Mouse (Mus musculus) C2C12 (cell line): ENCODE data around the gene Cdk17. TPM values are rescaled to one million over a fixed set of nuclear protein-coding genes. Genes with fewer than 3 reads are reported as not detected.

ENCODE experiments used
- H3K27me3 ChIP-seq: one replicate; pipeline ENCODE4 v1.6.1; 2011; ENCODE audit not compliant: control insufficient read depth, insufficient read depth, insufficient read length
- H3K36me3 ChIP-seq: one replicate; pipeline ENCODE4 v1.6.1; 2011; ENCODE audit not compliant: control insufficient read depth, insufficient read depth
- H3K4me3 ChIP-seq: one replicate; pipeline ENCODE4 v1.5.1; 2011; ENCODE audit warnings: mild to moderate bottlenecking, control low read depth; ENCODE audit not compliant: poor library complexity, insufficient read depth, severe bottlenecking
- H3K79me2 ChIP-seq: one replicate; pipeline ENCODE4 v1.6.1; 2011; ENCODE audit not compliant: control insufficient read depth, insufficient read depth
- H3K79me3 ChIP-seq: one replicate; pipeline ENCODE4 v1.6.1; 2011; ENCODE audit warnings: low read depth, control low read depth
- H3ac ChIP-seq: one replicate; pipeline ENCODE3; 2011; ENCODE audit warnings: low read depth; ENCODE audit not compliant: control insufficient read depth, insufficient read length
- CEBPB ChIP-seq: IDR thresholded peaks from one replicate; pipeline ENCODE4 v1.6.1; 2011; ENCODE audit warnings: low read depth, mild to moderate bottlenecking, control low read depth, moderate library complexity
- CTCF ChIP-seq: IDR thresholded peaks from one replicate; pipeline ENCODE4 v1.5.1; 2011; ENCODE audit not compliant: control insufficient read depth, insufficient read depth, insufficient read length
- FOSL1 ChIP-seq: IDR thresholded peaks from one replicate; pipeline ENCODE4 v1.8.0; 2011; ENCODE audit warnings: mild to moderate bottlenecking, low read length; ENCODE audit not compliant: poor library complexity, insufficient read depth, severe bottlenecking
- MAX ChIP-seq: IDR thresholded peaks from one replicate; pipeline ENCODE4 v1.6.1; 2011; ENCODE audit warnings: mild to moderate bottlenecking, control low read depth
- MYOD1 ChIP-seq: IDR thresholded peaks from one replicate; pipeline ENCODE4 v1.6.1; 2011; ENCODE audit warnings: low read depth; ENCODE audit not compliant: control insufficient read depth, insufficient read length
- MYOG ChIP-seq: IDR thresholded peaks from one replicate; pipeline ENCODE4 v1.6.1; 2011; ENCODE audit not compliant: control insufficient read depth, insufficient read length; ENCODE audit errors: extremely low read depth
- USF1 ChIP-seq: IDR thresholded peaks from one replicate; pipeline ENCODE4 v1.6.1; 2011; ENCODE audit warnings: low read depth, mild to moderate bottlenecking, control low read depth, moderate library complexity
- polyA plus RNA-seq: library from polyadenylated mRNA; unstranded; fragments of >200 nt; fragmentation: generic; extraction: Trizol; gene quantifications from one replicate; pipeline ENCODE4 v1.2.1, GENCODE M21; 2012; ENCODE audit warnings: missing spikeins

Gene Cdk17
- polyA plus RNA-seq, 1 experiment, result 7.4 TPM

GRCm38 (mm10) chr10:93162972-93163660 is 2.4 kb downstream of the Cdk17 start:
- H3K4me3 ChIP-seq, result no peak overlapping the region
- peaks cover 73% of the 10 kb centered on the region for H3K79me2 ChIP-seq
- H3ac ChIP-seq, result peak overlapping the region; percentile 50
- peaks cover 68% of the 10 kb centered on the region for H3K79me3 ChIP-seq
- H3K27me3 ChIP-seq, result no peaks in the 10 kb centered on the region
- H3K36me3 ChIP-seq, result no peaks in the 10 kb centered on the region
- TF ChIP-seq FOSL1 (no peak), MYOG (no peak), USF1 (no peak), MAX (no peak)

- no peaks in the 10 kb centered on the region for H3K27me3 ChIP-seq
- peaks cover 76% of the 10 kb centered on the region for H3K79me3 ChIP-seq
- H3K79me2 ChIP-seq, result peaks cover 81% of the 10 kb centered on the region
- H3K36me3 ChIP-seq, result no peaks in the 10 kb centered on the region
- no peak for TF ChIP-seq MYOD1
- TF ChIP-seq MAX, result no peak
- TF ChIP-seq CEBPB, result no peak
- TF ChIP-seq USF1, result no peak
- TF ChIP-seq FOSL1, result no peak
- no peak for TF ChIP-seq MYOG
- no peak overlapping the region for H3K4me3 ChIP-seq
- H3ac ChIP-seq, result no peak overlapping the region
Measured at GRCm38 (mm10) chr10:93163711-93164488, 3.2 kb downstream of the Cdk17 start.

- no peak for TF ChIP-seq MYOG
- TF ChIP-seq MYOD1, result no peak
- no peak for TF ChIP-seq USF1
- no peak for TF ChIP-seq MAX
- TF ChIP-seq CEBPB, result no peak
- no peak for TF ChIP-seq FOSL1
- no peak for TF ChIP-seq CTCF
- H3K27me3 ChIP-seq, result no peaks in the 10 kb centered on the region
- H3ac ChIP-seq, result peak overlapping the region; percentile 34
- peaks cover 90% of the 10 kb centered on the region for H3K79me3 ChIP-seq
- peaks cover 99% of the 10 kb centered on the region for H3K79me2 ChIP-seq
- H3K4me3 ChIP-seq, result no peak overlapping the region
- H3K36me3 ChIP-seq, result no peaks in the 10 kb centered on the region
Measured at GRCm38 (mm10) chr10:93165416-93166381, 5.0 kb downstream of the Cdk17 start.

- H3K36me3 ChIP-seq, result no peaks in the 10 kb centered on the region
- no peak for TF ChIP-seq MYOG
- TF ChIP-seq CTCF, result no peak
- TF ChIP-seq FOSL1, result no peak
- TF ChIP-seq CEBPB, result no peak
- TF ChIP-seq MYOD1, result no peak
- TF ChIP-seq MAX, result no peak
- no peak for TF ChIP-seq USF1
- H3K79me3 ChIP-seq, result peaks cover 93% of the 10 kb centered on the region
- no peak overlapping the region for H3K4me3 ChIP-seq
- no peaks in the 10 kb centered on the region for H3K27me3 ChIP-seq
- no peak overlapping the region for H3ac ChIP-seq
- peaks cover 100% of the 10 kb centered on the region for H3K79me2 ChIP-seq
Measured at GRCm38 (mm10) chr10:93166382-93166769, 5.7 kb downstream of the Cdk17 start.

GRCm38 (mm10) chr10:93167311-93167710 is 6.6 kb downstream of the Cdk17 start:
- Histone ChIP-seq H3K79me3 (peaks cover 93% of the 10 kb centered on the region), H3K4me3 (no peak overlapping the region), H3ac (peak overlapping the region; percentile 39), H3K27me3 (no peaks in the 10 kb centered on the region), H3K79me2 (peaks cover 100% of the 10 kb centered on the region), H3K36me3 (no peaks in the 10 kb centered on the region)
- TF ChIP-seq CTCF, result no peak
- TF ChIP-seq FOSL1, result no peak
- TF ChIP-seq MYOD1, result no peak
- TF ChIP-seq MAX, result no peak
- TF ChIP-seq MYOG, result no peak
- no peak for TF ChIP-seq CEBPB
- no peak for TF ChIP-seq USF1
